Mouse (Mus musculus): Measurements from ENCODE around the gene Apobec1. TPM values are rescaled to one million over a fixed set of nuclear protein-coding genes. Genes with fewer than 3 reads are reported as not detected.
A peak's percentile ranks its signal among the peaks of the same experiment; 100 is the strongest.
"Not testable (repeated sequence)": the region's sequence is repeated elsewhere in the genome, so short reads cannot be mapped to it uniquely, and the experiment has no call there.

Gene Apobec1
- polyA plus RNA-seq, 1 experiment from 2014 or later, result 2.0 TPM

- not testable (repeated sequence) for H3K4me2 ChIP-seq; ATAC-seq (ENCODE audit: low FRiP score); H3K9me3 ChIP-seq (ENCODE audit: control insufficient read depth, low read length); H3K9ac ChIP-seq (ENCODE audit: low read length); H3K27me3 ChIP-seq (ENCODE audit: control insufficient read depth, insufficient read depth, low read length); H3K27ac ChIP-seq (ENCODE audit: low read depth, low read length); DNase-seq (ENCODE audit: low spot score, missing footprints); H3K4me1 ChIP-seq (ENCODE audit: control insufficient read depth, insufficient read depth, low read length); H3K4me3 ChIP-seq (ENCODE audit: low read depth, low read length); H3K36me3 ChIP-seq (ENCODE audit: control insufficient read depth, insufficient read depth, low read length)
- WGBS, result 78% methylated on average over 1 of the region's 1 CpGs
These were observed 27.2 kb downstream of the Apobec1 start for GRCm38 (mm10) chr6:122575037-122575436.

- Histone ChIP-seq H3K27ac (ENCODE audit: low read depth, low read length) (no peak overlapping the region), H3K27me3 (ENCODE audit: control insufficient read depth, insufficient read depth, low read length) (no peaks in the 10 kb centered on the region), H3K9me3 (ENCODE audit: control insufficient read depth, low read length) (no peaks in the 10 kb centered on the region), H3K9ac (ENCODE audit: low read length) (no peak overlapping the region), H3K4me1 (ENCODE audit: control insufficient read depth, insufficient read depth, low read length) (no peaks in the 10 kb centered on the region), H3K4me2 (no peak overlapping the region), H3K36me3 (ENCODE audit: control insufficient read depth, insufficient read depth, low read length) (no peaks in the 10 kb centered on the region), H3K4me3 (ENCODE audit: low read depth, low read length) (no peak overlapping the region)
- peak; percentile 57 for DNase-seq (ENCODE audit: low spot score, missing footprints)
- no peak for ATAC-seq (ENCODE audit: low FRiP score)
- WGBS, result 85% methylated on average over 3 of the region's 3 CpGs
These were observed 30.7 kb downstream of the Apobec1 start for GRCm38 (mm10) chr6:122571617-122571959.

- no peak overlapping the region for H3K27ac ChIP-seq (ENCODE audit: low read depth, low read length)
- no peaks in the 10 kb centered on the region for H3K9me3 ChIP-seq (ENCODE audit: control insufficient read depth, low read length)
- DNase-seq (ENCODE audit: low spot score, missing footprints) (peak; percentile 19), ATAC-seq (ENCODE audit: low FRiP score) (no peak)
- H3K4me2 ChIP-seq, result no peak overlapping the region
- H3K4me1 ChIP-seq (ENCODE audit: control insufficient read depth, insufficient read depth, low read length), result no peaks in the 10 kb centered on the region
- WGBS, result 73% methylated on average over 8 of the region's 8 CpGs
- H3K36me3 ChIP-seq (ENCODE audit: control insufficient read depth, insufficient read depth, low read length), result no peaks in the 10 kb centered on the region
- no peak overlapping the region for H3K4me3 ChIP-seq (ENCODE audit: low read depth, low read length)
- no peak overlapping the region for H3K9ac ChIP-seq (ENCODE audit: low read length)
- H3K27me3 ChIP-seq (ENCODE audit: control insufficient read depth, insufficient read depth, low read length), result no peaks in the 10 kb centered on the region
These were observed 31.3 kb downstream of the Apobec1 start for GRCm38 (mm10) chr6:122570695-122571616.

GRCm38 (mm10) chr6:122569762-122570161 lies 32.5 kb downstream of the Apobec1 start:
- no peak overlapping the region for H3K9ac ChIP-seq (ENCODE audit: low read length)
- H3K9me3 ChIP-seq (ENCODE audit: control insufficient read depth, low read length), result no peaks in the 10 kb centered on the region
- no peaks in the 10 kb centered on the region for H3K27me3 ChIP-seq (ENCODE audit: control insufficient read depth, insufficient read depth, low read length)
- H3K4me3 ChIP-seq (ENCODE audit: low read depth, low read length), result no peak overlapping the region
- H3K27ac ChIP-seq (ENCODE audit: low read depth, low read length), result no peak overlapping the region
- H3K4me2 ChIP-seq, result no peak overlapping the region
- no peak for DNase-seq (ENCODE audit: low spot score, missing footprints)
- peak; percentile 24; the same call in 1 of the 2 replicates for ATAC-seq (ENCODE audit: low FRiP score)
- WGBS, result 64% methylated on average over 1 of the region's 1 CpGs
- H3K4me1 ChIP-seq (ENCODE audit: control insufficient read depth, insufficient read depth, low read length), result no peaks in the 10 kb centered on the region
- no peaks in the 10 kb centered on the region for H3K36me3 ChIP-seq (ENCODE audit: control insufficient read depth, insufficient read depth, low read length)

GRCm38 (mm10) chr6:122569113-122569512 lies 33.1 kb downstream of the Apobec1 start:
- no peak overlapping the region for H3K9ac ChIP-seq (ENCODE audit: low read length)
- DNase-seq (ENCODE audit: low spot score, missing footprints), result peak; percentile 73
- no peaks in the 10 kb centered on the region for H3K36me3 ChIP-seq (ENCODE audit: control insufficient read depth, insufficient read depth, low read length)
- no peak for ATAC-seq (ENCODE audit: low FRiP score)
- H3K4me1 ChIP-seq (ENCODE audit: control insufficient read depth, insufficient read depth, low read length), result no peaks in the 10 kb centered on the region
- no peaks in the 10 kb centered on the region for H3K9me3 ChIP-seq (ENCODE audit: control insufficient read depth, low read length)
- WGBS, result 56% methylated on average over 5 of the region's 5 CpGs
- H3K4me3 ChIP-seq (ENCODE audit: low read depth, low read length), result no peak overlapping the region
- no peak overlapping the region for H3K27ac ChIP-seq (ENCODE audit: low read depth, low read length)
- H3K4me2 ChIP-seq, result no peak overlapping the region
- H3K27me3 ChIP-seq (ENCODE audit: control insufficient read depth, insufficient read depth, low read length), result no peaks in the 10 kb centered on the region

- DNase-seq (ENCODE audit: low spot score, missing footprints), result peak; percentile 65
- Histone ChIP-seq H3K4me1 (ENCODE audit: control insufficient read depth, insufficient read depth, low read length) (no peaks in the 10 kb centered on the region), H3K9me3 (ENCODE audit: control insufficient read depth, low read length) (no peaks in the 10 kb centered on the region), H3K27ac (ENCODE audit: low read depth, low read length) (no peak overlapping the region), H3K4me2 (no peak overlapping the region), H3K9ac (ENCODE audit: low read length) (no peak overlapping the region), H3K36me3 (ENCODE audit: control insufficient read depth, insufficient read depth, low read length) (no peaks in the 10 kb centered on the region), H3K27me3 (ENCODE audit: control insufficient read depth, insufficient read depth, low read length) (no peaks in the 10 kb centered on the region), H3K4me3 (ENCODE audit: low read depth, low read length) (no peak overlapping the region)
- WGBS, result 93% methylated on average over 9 of the region's 9 CpGs
- ATAC-seq (ENCODE audit: low FRiP score), result no peak
These were observed 37.0 kb downstream of the Apobec1 start for GRCm38 (mm10) chr6:122565070-122565784.

GRCm38 (mm10) chr6:122562463-122562862 lies 39.8 kb downstream of the Apobec1 start:
- Histone ChIP-seq H3K27ac (ENCODE audit: low read depth, low read length) (no peak overlapping the region), H3K4me2 (no peak overlapping the region), H3K9me3 (ENCODE audit: control insufficient read depth, low read length) (no peaks in the 10 kb centered on the region), H3K4me3 (ENCODE audit: low read depth, low read length) (no peak overlapping the region), H3K36me3 (ENCODE audit: control insufficient read depth, insufficient read depth, low read length) (no peaks in the 10 kb centered on the region), H3K27me3 (ENCODE audit: control insufficient read depth, insufficient read depth, low read length) (no peaks in the 10 kb centered on the region), H3K4me1 (ENCODE audit: control insufficient read depth, insufficient read depth, low read length) (no peaks in the 10 kb centered on the region), H3K9ac (ENCODE audit: low read length) (no peak overlapping the region)
- ATAC-seq (ENCODE audit: low FRiP score) (peak; percentile 25), DNase-seq (ENCODE audit: low spot score, missing footprints) (peak; percentile 96)
- 7% methylated on average over 6 of the region's 6 CpGs for WGBS

GRCm38 (mm10) chr6:122561005-122561404 lies 41.2 kb downstream of the Apobec1 start:
- ATAC-seq (ENCODE audit: low FRiP score), result peak; percentile 17
- no peak overlapping the region for H3K4me3 ChIP-seq (ENCODE audit: low read depth, low read length)
- H3K27me3 ChIP-seq (ENCODE audit: control insufficient read depth, insufficient read depth, low read length), result no peaks in the 10 kb centered on the region
- no peaks in the 10 kb centered on the region for H3K4me1 ChIP-seq (ENCODE audit: control insufficient read depth, insufficient read depth, low read length)
- H3K27ac ChIP-seq (ENCODE audit: low read depth, low read length), result no peak overlapping the region
- H3K9ac ChIP-seq (ENCODE audit: low read length), result no peak overlapping the region
- WGBS, result 84% methylated on average over 20 of the region's 20 CpGs
- no peak overlapping the region for H3K4me2 ChIP-seq
- peak; percentile 81 for DNase-seq (ENCODE audit: low spot score, missing footprints)
- no peaks in the 10 kb centered on the region for H3K9me3 ChIP-seq (ENCODE audit: control insufficient read depth, low read length)
- no peaks in the 10 kb centered on the region for H3K36me3 ChIP-seq (ENCODE audit: control insufficient read depth, insufficient read depth, low read length)

- WGBS, result 12% methylated on average over 17 of the region's 17 CpGs
- Histone ChIP-seq H3K27me3 (ENCODE audit: control insufficient read depth, insufficient read depth, low read length) (no peaks in the 10 kb centered on the region), H3K9me3 (ENCODE audit: control insufficient read depth, low read length) (no peaks in the 10 kb centered on the region), H3K4me3 (ENCODE audit: low read depth, low read length) (no peak overlapping the region), H3K27ac (ENCODE audit: low read depth, low read length) (no peak overlapping the region), H3K4me2 (peak overlapping the region; percentile 25; the same call in 1 of the 2 replicates), H3K36me3 (ENCODE audit: control insufficient read depth, insufficient read depth, low read length) (no peaks in the 10 kb centered on the region), H3K9ac (ENCODE audit: low read length) (no peak overlapping the region), H3K4me1 (ENCODE audit: control insufficient read depth, insufficient read depth, low read length) (no peaks in the 10 kb centered on the region)
- peak; percentile 98 for DNase-seq (ENCODE audit: low spot score, missing footprints)
- peak; percentile 47 for ATAC-seq (ENCODE audit: low FRiP score)
These were observed 41.8 kb downstream of the Apobec1 start for GRCm38 (mm10) chr6:122560427-122560826.

Data from midbrain, embryonic 11.5 days (tissue).